Mouse (Mus musculus) midbrain, embryonic 15.5 days (tissue): Measurements from ENCODE around the gene Wwp2. TPM values are rescaled to one million over a fixed set of nuclear protein-coding genes. Genes with fewer than 3 reads are reported as not detected.

ENCODE experiments used
- ATAC-seq: fragments of 200-750 bp; cut with Nextera tagmentation; replicated peaks from 2 replicates; pipeline ENCODE4 v1.8.0; 2017; ENCODE audit warnings: moderate TSS enrichment
- H3K27ac ChIP-seq: fragments of 300-500 bp; sonication (generic); 2 replicates; pipeline ENCODE4 v1.5.1; 2015; ENCODE audit warnings: mild to moderate bottlenecking, inconsistent platforms
- H3K27me3 ChIP-seq: fragments of 300-500 bp; sonication (generic); replicated peaks from 2 replicates; pipeline ENCODE4 v1.6.1; 2015; ENCODE audit warnings: inconsistent platforms
- H3K36me3 ChIP-seq: fragments of 300-500 bp; sonication (generic); replicated peaks from 2 replicates; pipeline ENCODE4 v1.6.1; 2015; ENCODE audit warnings: inconsistent platforms
- H3K4me1 ChIP-seq: fragments of 300-500 bp; sonication (generic); 2 replicates; pipeline ENCODE4 v1.6.1; 2015; ENCODE audit warnings: inconsistent platforms
- H3K4me2 ChIP-seq: fragments of 300-500 bp; sonication (generic); 2 replicates; pipeline ENCODE4 v1.6.1; 2015; ENCODE audit warnings: inconsistent platforms, mild to moderate bottlenecking, moderate library complexity
- H3K4me3 ChIP-seq: fragments of 300-500 bp; sonication (generic); 2 replicates; pipeline ENCODE4 v1.5.1; 2015; ENCODE audit warnings: mild to moderate bottlenecking, inconsistent platforms
- H3K9ac ChIP-seq: fragments of 300-500 bp; sonication (generic); 2 replicates; pipeline ENCODE4 v1.6.1; 2015; ENCODE audit warnings: mild to moderate bottlenecking, inconsistent platforms
- H3K9me3 ChIP-seq: fragments of 300-500 bp; sonication (generic); 2 replicates; pipeline ENCODE4 v1.6.1; 2016; ENCODE audit warnings: inconsistent platforms
- WGBS: fragments of 180-500 bp; shearing (Covaris S2); methylation state at CpG from one replicate; pipeline ENCODE4 v1.1.7; 2015; ENCODE audit warnings: mixed read lengths; 5-methylcytosine and 5-hydroxymethylcytosine counted together
- polyA plus RNA-seq: library from polyadenylated mRNA; unstranded; fragments of >200 nt; fragmentation: Nextera tagmentation; extraction: Ambion mirVana; gene quantifications from 2 replicates; pipeline ENCODE4 v1.2.1, GENCODE M21; 2015

The Wwp2 gene
- polyA plus RNA-seq, 1 experiment from 2014 or later, result 44.3 TPM

DNA sequence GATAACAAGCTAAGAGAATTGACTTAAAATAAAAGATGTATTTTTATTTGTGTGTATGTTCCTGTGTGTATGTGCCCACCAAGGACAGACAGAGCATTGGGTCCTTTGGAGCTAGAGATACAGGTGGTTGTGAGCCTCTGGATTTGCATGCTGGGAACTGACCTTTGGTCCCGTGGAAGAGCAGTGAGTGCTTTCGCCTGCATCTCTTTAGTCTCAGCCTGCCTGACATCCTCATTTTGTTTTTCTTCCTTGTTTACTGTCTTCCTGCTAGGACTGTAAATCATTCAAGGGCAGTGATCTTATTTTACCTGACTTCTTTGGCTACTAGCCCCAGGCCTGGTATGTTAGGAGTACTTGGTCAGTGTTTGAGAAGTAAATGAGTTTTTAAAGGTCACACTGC is 1.5 kb downstream of the Wwp2 start:
- ATAC-seq, result no peak
- H3K4me3 ChIP-seq, result no peak overlapping the region
- no peaks in the 10 kb centered on the region for H3K36me3 ChIP-seq
- no peak overlapping the region for H3K27ac ChIP-seq
- no peaks in the 10 kb centered on the region for H3K27me3 ChIP-seq
- H3K4me2 ChIP-seq, result 0 out of 2 replicates have a peak overlapping the region, but pooled peaks have one; percentile 80
- 75% methylated on average over 2 of the region's 2 CpGs for WGBS
- no peaks in the 10 kb centered on the region for H3K9me3 ChIP-seq
- H3K4me1 ChIP-seq, result peaks cover 18% of the 10 kb centered on the region
- no peak overlapping the region for H3K9ac ChIP-seq

DNA sequence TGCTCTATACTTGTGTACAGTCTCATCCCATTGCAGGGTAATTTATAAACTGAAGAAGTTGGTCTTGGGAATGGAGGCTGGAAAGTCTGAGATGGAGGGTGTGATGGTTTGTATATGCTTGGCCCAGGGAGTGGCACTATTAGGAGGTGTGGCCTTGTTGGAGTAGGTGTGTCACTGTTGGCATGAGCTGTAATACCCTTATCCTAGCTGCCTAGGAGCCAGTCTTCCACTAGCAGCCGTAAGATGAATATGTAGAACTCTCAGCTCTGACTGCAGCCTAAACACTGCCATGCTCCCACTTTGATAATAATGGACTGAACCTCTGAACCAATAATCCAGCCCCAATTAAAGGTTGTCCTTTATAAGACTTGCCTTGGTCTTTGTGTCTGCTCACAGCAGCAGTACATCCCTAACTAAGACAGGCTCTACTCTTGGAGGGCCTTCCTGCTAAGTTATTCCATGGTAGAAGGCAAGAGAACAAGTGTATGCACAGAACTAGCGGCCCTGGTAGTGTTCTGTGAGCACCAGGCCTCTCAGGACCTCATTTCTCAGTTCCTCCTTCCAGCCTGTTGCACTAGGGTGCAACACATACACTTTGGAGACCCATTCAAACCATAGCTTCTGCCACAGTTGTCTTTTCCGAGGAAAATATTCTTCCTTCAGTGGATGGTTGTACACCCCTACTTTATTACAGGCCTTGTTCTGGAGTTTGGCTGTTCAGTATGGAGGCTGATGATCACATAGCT is 3.9 kb downstream of the Wwp2 start:
- H3K4me3 ChIP-seq, result no peak overlapping the region
- no peak overlapping the region for H3K9ac ChIP-seq
- H3K36me3 ChIP-seq, result no peaks in the 10 kb centered on the region
- H3K4me1 ChIP-seq, result peaks cover 18% of the 10 kb centered on the region
- no peak overlapping the region for H3K4me2 ChIP-seq
- 90% methylated on average over 3 of the region's 3 CpGs for WGBS
- no peak for ATAC-seq
- no peak overlapping the region for H3K27ac ChIP-seq
- no peaks in the 10 kb centered on the region for H3K27me3 ChIP-seq
- H3K9me3 ChIP-seq, result no peaks in the 10 kb centered on the region

DNA sequence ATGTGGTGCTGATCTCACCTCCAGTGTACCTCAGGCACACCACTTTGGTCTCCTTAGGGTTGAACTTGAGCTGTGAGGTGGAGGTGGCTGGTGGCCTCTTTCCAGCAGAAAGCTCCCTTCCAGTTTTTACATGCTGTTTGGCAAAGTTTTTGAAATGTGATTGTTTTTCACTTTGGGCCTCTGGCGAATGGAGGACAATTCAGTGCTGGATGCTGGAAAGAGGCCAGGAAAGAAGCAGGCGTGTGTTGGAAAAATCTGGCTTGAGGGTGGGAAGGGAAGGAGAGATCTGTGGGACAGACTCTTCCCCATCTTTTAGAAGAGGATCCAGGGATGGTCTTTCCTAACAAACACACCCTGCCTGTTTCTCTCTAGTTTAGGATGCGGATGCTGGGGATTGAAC is 8.5 kb downstream of the Wwp2 start:
- H3K9me3 ChIP-seq, result no peaks in the 10 kb centered on the region
- H3K4me1 ChIP-seq, result no peaks in the 10 kb centered on the region
- no peak for ATAC-seq
- no peaks in the 10 kb centered on the region for H3K27me3 ChIP-seq
- H3K4me3 ChIP-seq, result no peak overlapping the region
- no peaks in the 10 kb centered on the region for H3K36me3 ChIP-seq
- WGBS, result 85% methylated on average over 3 of the region's 3 CpGs
- no peak overlapping the region for H3K4me2 ChIP-seq
- H3K9ac ChIP-seq, result no peak overlapping the region
- no peak overlapping the region for H3K27ac ChIP-seq

DNA sequence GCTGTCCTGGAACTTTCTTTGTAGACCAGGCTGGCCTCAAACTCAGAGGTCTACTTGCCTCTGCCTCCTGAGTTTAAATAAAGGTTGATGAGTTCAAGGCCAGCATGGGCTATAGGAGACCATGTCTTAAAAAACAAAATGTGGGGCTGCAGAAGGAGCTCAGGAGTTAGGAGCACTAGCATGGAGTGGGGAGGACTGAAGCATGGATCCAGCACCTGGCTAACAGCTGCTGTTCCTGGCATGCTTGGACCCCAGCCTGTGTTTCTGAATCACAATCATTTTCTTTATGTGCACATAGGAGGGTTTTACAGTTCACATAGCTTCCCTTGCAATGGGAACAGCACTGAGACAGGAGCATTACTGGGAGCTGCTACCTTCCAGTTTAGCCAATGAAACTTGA is 11.5 kb downstream of the Wwp2 start:
- H3K4me1 ChIP-seq, result no peaks in the 10 kb centered on the region
- no peak overlapping the region for H3K9ac ChIP-seq
- H3K27me3 ChIP-seq, result no peaks in the 10 kb centered on the region
- H3K36me3 ChIP-seq, result no peaks in the 10 kb centered on the region
- H3K9me3 ChIP-seq, result no peaks in the 10 kb centered on the region
- H3K27ac ChIP-seq, result no peak overlapping the region
- no peak overlapping the region for H3K4me2 ChIP-seq
- ATAC-seq, result no peak
- H3K4me3 ChIP-seq, result no peak overlapping the region

DNA sequence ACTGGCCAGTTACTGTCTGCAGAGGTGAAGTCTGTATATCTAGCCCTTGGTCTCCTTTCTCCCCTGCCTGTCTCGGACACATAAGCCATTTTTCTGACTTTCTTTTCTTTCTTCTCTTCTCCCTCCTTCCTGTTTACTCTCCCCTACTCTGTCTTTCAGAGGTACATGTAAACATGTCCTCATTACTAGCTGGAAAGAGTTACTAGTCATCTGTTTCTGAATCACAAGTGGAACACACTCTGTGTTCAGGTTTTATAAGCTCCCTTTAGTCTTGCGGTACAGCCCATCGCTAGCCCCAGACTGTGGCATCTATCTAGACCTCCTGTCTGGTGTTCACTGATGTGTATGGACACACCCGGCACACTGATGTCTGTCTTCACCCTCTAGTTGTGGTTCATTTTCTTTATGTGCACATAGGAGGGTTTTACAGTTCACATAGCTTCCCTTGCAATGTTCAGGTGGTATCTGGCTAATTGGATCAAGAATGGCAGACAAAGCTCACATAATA is 12.3 kb downstream of the Wwp2 start:
- Histone ChIP-seq H3K9me3 (no peaks in the 10 kb centered on the region), H3K9ac (no peak overlapping the region), H3K4me3 (no peak overlapping the region), H3K27ac (no peak overlapping the region), H3K36me3 (no peaks in the 10 kb centered on the region), H3K4me1 (no peaks in the 10 kb centered on the region), H3K4me2 (no peak overlapping the region), H3K27me3 (no peaks in the 10 kb centered on the region)
- WGBS, result 71% methylated on average over 4 of the region's 4 CpGs
- ATAC-seq, result no peak

DNA sequence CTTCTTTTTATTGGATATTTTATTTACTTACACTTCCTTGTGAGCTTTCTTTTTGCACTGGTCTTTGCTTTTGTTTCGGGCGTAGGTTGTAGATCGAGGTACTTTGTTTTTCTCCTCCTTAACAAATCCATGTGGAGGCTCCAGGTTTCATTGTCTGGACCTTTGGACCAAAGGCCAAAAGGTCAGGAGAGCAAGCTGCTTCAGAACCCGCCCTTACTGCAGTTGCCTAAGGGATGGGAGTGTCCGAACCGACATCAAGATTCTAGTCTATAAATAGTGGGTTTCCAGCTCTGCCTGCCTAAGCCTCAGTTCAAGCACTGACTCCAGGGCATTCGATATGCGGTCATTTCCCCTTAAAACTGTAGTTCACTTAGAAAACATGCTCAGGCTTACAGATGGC is 13.0 kb downstream of the Wwp2 start:
- Histone ChIP-seq H3K27me3 (no peaks in the 10 kb centered on the region), H3K27ac (no peak overlapping the region), H3K4me3 (no peak overlapping the region), H3K4me1 (no peaks in the 10 kb centered on the region), H3K9ac (no peak overlapping the region), H3K4me2 (no peak overlapping the region), H3K36me3 (no peaks in the 10 kb centered on the region), H3K9me3 (no peaks in the 10 kb centered on the region)
- WGBS, result 27% methylated on average over 8 of the region's 8 CpGs
- ATAC-seq, result no peak

DNA sequence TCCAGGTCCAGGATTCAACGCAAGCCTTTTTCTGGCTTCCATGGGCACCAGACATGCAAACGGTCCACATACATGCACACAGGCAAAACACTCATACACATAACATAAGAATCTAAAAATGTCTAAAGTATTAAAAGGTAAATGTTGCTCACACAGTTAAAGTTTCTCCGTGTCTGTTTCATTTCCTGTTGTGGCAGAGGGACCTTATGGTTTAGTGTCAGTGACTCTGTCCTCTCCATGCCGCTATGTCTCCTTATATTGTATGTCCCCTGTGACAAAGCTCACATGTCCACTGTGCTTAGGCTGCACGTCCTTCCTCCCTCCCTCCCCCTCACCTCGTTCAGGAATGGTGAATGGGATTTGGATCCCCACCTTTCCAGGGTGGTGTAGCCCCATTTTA is 13.5 kb downstream of the Wwp2 start:
- no peak overlapping the region for H3K27ac ChIP-seq
- 80% methylated on average over 6 of the region's 6 CpGs for WGBS

DNA sequence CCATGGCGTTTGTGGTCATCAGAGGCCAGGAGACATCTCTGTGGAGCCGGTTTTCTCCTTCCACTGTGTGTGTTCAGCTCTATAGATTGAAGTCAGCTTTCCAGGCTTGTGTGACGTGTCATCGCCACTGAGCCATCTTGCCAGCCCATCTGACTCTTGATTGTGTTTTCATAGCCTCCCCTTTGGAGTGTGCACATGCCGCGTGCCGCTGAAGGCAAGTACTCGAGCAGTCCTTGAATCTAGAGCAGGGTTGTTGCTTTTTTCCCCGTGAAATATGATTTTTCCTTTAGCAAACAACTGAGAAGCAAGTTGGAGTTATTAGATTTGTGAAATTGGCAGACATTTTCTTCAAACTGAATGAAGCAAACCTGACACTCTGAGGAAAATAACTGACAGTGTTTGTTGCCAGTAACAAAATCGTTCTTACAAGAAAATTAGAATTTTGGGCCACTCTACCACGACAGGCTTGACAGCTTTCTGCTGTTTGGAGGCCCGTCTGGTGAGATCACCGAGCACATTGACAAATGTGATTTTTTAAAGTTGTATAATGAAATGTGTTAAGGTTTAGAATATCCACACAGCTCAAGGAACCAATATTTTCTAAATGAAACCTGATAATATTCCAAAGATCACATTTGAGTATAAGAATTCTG is 15.4 kb downstream of the Wwp2 start:
- H3K4me2 ChIP-seq, result no peak overlapping the region
- H3K4me1 ChIP-seq, result no peaks in the 10 kb centered on the region
- no peak overlapping the region for H3K4me3 ChIP-seq
- no peak overlapping the region for H3K27ac ChIP-seq
- no peak for ATAC-seq
- H3K9ac ChIP-seq, result no peak overlapping the region
- H3K9me3 ChIP-seq, result no peaks in the 10 kb centered on the region
- H3K27me3 ChIP-seq, result no peaks in the 10 kb centered on the region
- H3K36me3 ChIP-seq, result no peaks in the 10 kb centered on the region
- WGBS, result 85% methylated on average over 13 of the region's 13 CpGs

More for the DNA sequence above, 13.5 kb downstream of the Wwp2 start:
- no peaks in the 10 kb centered on the region for H3K36me3 ChIP-seq
- H3K4me2 ChIP-seq, result no peak overlapping the region
- no peak overlapping the region for H3K4me3 ChIP-seq
- no peaks in the 10 kb centered on the region for H3K9me3 ChIP-seq
- H3K9ac ChIP-seq, result no peak overlapping the region
- no peaks in the 10 kb centered on the region for H3K27me3 ChIP-seq
- no peak for ATAC-seq
- no peaks in the 10 kb centered on the region for H3K4me1 ChIP-seq

DNA sequence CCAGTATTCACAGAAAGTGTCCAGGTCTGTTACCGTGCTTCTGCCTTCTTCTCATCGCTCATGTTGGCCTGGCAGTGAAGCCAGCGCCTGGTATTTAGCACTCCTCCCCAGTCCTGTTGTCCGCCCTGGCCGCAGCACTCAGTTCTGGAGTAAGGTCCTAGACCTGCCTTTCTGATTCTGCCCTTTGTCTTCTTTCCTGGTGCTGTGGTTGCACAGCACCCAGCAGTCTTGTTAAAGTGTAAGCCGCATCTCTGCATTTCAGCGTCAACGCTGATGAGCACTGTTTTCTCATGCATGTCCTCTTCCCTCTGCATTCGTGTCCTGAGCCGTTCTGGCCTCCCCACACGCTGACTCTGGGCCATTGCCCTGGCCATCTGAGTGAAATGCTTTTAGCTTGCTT is 17.2 kb downstream of the Wwp2 start:
- Histone ChIP-seq H3K36me3 (peaks cover 7% of the 10 kb centered on the region; the same call in 1 of the 2 replicates), H3K4me2 (no peak overlapping the region), H3K4me3 (no peak overlapping the region), H3K9me3 (no peaks in the 10 kb centered on the region), H3K9ac (no peak overlapping the region), H3K27ac (no peak overlapping the region), H3K4me1 (no peaks in the 10 kb centered on the region), H3K27me3 (no peaks in the 10 kb centered on the region)
- ATAC-seq, result no peak
- WGBS, result 97% methylated on average over 11 of the region's 11 CpGs

DNA sequence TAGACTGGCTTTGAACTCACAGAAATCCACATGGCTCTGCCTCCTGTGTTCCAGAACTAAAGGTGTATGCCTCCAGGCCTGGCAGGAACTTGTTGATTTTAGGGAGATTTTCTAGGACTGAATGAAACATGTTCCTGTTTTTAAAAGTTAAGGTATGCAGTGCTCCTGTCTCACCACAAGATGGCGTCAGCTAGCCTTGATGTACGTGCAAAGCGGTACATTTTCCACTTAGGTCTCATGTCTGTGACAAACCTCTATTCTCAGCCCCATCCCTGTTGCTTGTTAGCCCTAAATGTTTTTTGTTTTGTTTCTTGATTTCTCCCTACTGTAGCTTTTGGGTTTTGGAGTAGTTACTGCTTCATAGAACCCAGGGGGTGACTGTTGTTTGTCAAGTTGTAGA is 19.1 kb downstream of the Wwp2 start:
- no peaks in the 10 kb centered on the region for H3K4me1 ChIP-seq
- H3K27me3 ChIP-seq, result no peaks in the 10 kb centered on the region
- WGBS, result 15% methylated on average over 3 of the region's 3 CpGs
- H3K9ac ChIP-seq, result no peak overlapping the region
- no peak for ATAC-seq
- H3K4me2 ChIP-seq, result no peak overlapping the region
- H3K27ac ChIP-seq, result no peak overlapping the region
- no peak overlapping the region for H3K4me3 ChIP-seq
- H3K9me3 ChIP-seq, result no peaks in the 10 kb centered on the region
- peaks cover 15% of the 10 kb centered on the region for H3K36me3 ChIP-seq

DNA sequence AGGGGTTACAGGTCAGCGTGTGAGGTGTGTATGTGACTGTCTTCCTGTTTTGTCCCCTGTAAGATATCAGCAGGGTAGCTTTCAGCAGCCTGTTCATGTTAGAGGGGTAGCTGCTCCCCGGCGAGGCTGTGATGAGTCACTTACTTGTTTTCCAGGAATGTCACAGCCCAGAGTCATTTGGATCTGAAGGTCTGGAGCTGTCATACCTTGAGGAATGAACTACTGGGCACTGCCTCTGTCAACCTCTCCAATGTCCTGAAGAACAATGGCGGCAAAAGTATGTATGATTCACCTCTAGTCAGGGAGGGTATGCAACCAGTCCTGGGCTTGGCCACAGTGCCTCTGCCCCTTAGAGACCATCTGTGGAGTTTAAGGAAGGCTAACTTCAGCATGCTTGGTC is 21.6 kb downstream of the Wwp2 start:
- peaks cover 28% of the 10 kb centered on the region for H3K36me3 ChIP-seq
- no peaks in the 10 kb centered on the region for H3K9me3 ChIP-seq
- H3K9ac ChIP-seq, result no peak overlapping the region
- no peak overlapping the region for H3K4me2 ChIP-seq
- no peaks in the 10 kb centered on the region for H3K27me3 ChIP-seq
- H3K27ac ChIP-seq, result no peak overlapping the region
- no peaks in the 10 kb centered on the region for H3K4me1 ChIP-seq
- no peak overlapping the region for H3K4me3 ChIP-seq
- 86% methylated on average over 4 of the region's 4 CpGs for WGBS
- ATAC-seq, result no peak

DNA sequence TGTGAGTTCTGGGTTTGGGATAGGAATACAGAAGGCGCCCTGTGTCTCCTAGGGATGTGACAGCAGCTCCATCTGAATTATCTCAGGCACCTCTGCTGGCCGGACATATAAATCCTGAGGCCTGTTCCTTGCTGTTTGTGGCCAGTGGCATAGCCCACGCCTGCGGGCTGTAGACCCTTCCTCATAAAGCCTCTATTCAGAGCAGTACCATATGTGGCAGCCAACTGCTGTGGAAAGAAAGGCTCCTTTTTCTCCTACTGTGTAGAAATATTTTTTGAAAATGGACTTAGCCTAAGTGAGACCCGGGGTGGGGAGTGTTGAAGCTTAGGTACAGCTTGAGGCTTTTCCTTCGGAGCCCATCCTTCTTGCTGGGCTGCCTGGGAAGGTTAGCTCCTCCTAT is 22.1 kb downstream of the Wwp2 start:
- ATAC-seq, result no peak
- 90% methylated on average over 6 of the region's 6 CpGs for WGBS
- no peak overlapping the region for H3K4me3 ChIP-seq
- H3K9me3 ChIP-seq, result no peaks in the 10 kb centered on the region
- H3K27ac ChIP-seq, result no peak overlapping the region
- H3K9ac ChIP-seq, result no peak overlapping the region
- H3K27me3 ChIP-seq, result no peaks in the 10 kb centered on the region
- H3K4me1 ChIP-seq, result no peaks in the 10 kb centered on the region
- no peak overlapping the region for H3K4me2 ChIP-seq
- H3K36me3 ChIP-seq, result peaks cover 30% of the 10 kb centered on the region

DNA sequence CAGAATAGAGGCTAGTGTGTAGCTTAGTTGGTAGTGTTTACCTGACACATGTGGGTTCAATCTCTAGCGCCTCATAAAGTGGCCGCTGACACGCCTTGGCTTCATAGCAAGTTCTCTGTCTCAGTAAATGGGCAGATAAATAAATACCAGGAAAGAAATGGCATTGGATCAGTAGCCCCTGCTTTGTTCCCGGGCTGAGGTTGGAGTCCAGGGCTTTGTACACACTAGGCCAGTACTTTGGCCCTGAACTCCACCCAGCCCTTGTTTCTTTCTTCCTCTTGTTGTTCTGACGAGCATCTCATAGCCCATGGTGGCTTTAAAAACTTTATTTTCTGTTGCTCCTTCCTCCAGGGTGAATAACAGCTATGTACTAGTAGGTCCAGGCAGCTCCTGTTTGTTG is 26.3 kb downstream of the Wwp2 start:
- H3K4me3 ChIP-seq, result no peak overlapping the region
- WGBS, result 95% methylated on average over 5 of the region's 5 CpGs
- H3K9ac ChIP-seq, result no peak overlapping the region
- H3K27me3 ChIP-seq, result no peaks in the 10 kb centered on the region
- H3K9me3 ChIP-seq, result no peaks in the 10 kb centered on the region
- H3K36me3 ChIP-seq, result peaks cover 35% of the 10 kb centered on the region
- no peaks in the 10 kb centered on the region for H3K4me1 ChIP-seq
- no peak overlapping the region for H3K27ac ChIP-seq
- no peak overlapping the region for H3K4me2 ChIP-seq
- no peak for ATAC-seq
